Mouse (Mus musculus): Measurements from ENCODE around the gene Gm49378. TPM values are rescaled to one million over a fixed set of nuclear protein-coding genes. Genes with fewer than 3 reads are reported as not detected.

Gene Gm49378
- polyA plus RNA-seq, 1 experiment, result 8.2 TPM

- Histone ChIP-seq H3K4me3 (ENCODE audit: extremely low read depth, insufficient read depth, insufficient read length) (peak overlapping the region; percentile 67), H3K27ac (ENCODE audit: insufficient read depth, low read length) (peak overlapping the region; percentile 30; the same call in 1 of the 2 replicates), H3K27me3 (ENCODE audit: control insufficient read depth, insufficient read depth, low read length) (no peaks in the 10 kb centered on the region), H3K36me3 (ENCODE audit: control insufficient read depth, insufficient read depth, low read length) (peaks cover 13% of the 10 kb centered on the region), H3K4me1 (ENCODE audit: control insufficient read depth, insufficient read depth, insufficient read length) (peaks cover 6% of the 10 kb centered on the region)
- WGBS, result 6% methylated on average over 23 of the region's 23 CpGs
- no peak for DNase-seq (ENCODE audit: low read depth in 1 of 2, low spot score in 2 of 2)
- no peak for TF ChIP-seq POLR2A (IDR thresholded peaks at IDR 0.05; ENCODE audit: low read depth, low read length)
- TF ChIP-seq CTCF (IDR thresholded peaks at IDR 0.05; ENCODE audit: extremely low read depth, insufficient read depth, insufficient read length, insufficient replicate concordance), result no peak
Measured at GRCm38 (mm10) chr14:55634874-55635522, 2.7 kb downstream of the Gm49378 start.

GRCm38 (mm10) chr14:55629312-55629711 lies 8.4 kb downstream of the Gm49378 start:
- 33% methylated on average over 5 of the region's 5 CpGs for WGBS
- no peak overlapping the region for H3K4me3 ChIP-seq (ENCODE audit: extremely low read depth, insufficient read depth, insufficient read length)
- H3K27me3 ChIP-seq (ENCODE audit: control insufficient read depth, insufficient read depth, low read length), result no peaks in the 10 kb centered on the region
- peaks cover 26% of the 10 kb centered on the region for H3K36me3 ChIP-seq (ENCODE audit: control insufficient read depth, insufficient read depth, low read length)
- no peaks in the 10 kb centered on the region for H3K4me1 ChIP-seq (ENCODE audit: control insufficient read depth, insufficient read depth, insufficient read length)
- no peak overlapping the region for H3K27ac ChIP-seq (ENCODE audit: insufficient read depth, low read length)
- no peak for TF ChIP-seq POLR2A (IDR thresholded peaks at IDR 0.05; ENCODE audit: low read depth, low read length)
- TF ChIP-seq CTCF (IDR thresholded peaks at IDR 0.05; ENCODE audit: extremely low read depth, insufficient read depth, insufficient read length, insufficient replicate concordance), result peak; percentile 90; the same call in 1 of the 2 replicates
- peak in 1 of 2 experiments; percentile 68 for DNase-seq (ENCODE audit: low read depth in 1 of 2, low spot score in 2 of 2)

- Histone ChIP-seq H3K27me3 (ENCODE audit: control insufficient read depth, insufficient read depth, low read length) (no peaks in the 10 kb centered on the region), H3K27ac (ENCODE audit: insufficient read depth, low read length) (no peak overlapping the region), H3K36me3 (ENCODE audit: control insufficient read depth, insufficient read depth, low read length) (peaks cover 26% of the 10 kb centered on the region), H3K4me1 (ENCODE audit: control insufficient read depth, insufficient read depth, insufficient read length) (no peaks in the 10 kb centered on the region), H3K4me3 (ENCODE audit: extremely low read depth, insufficient read depth, insufficient read length) (no peak overlapping the region)
- WGBS, result 91% methylated on average over 27 of the region's 27 CpGs
- no peak for DNase-seq (ENCODE audit: low read depth in 1 of 2, low spot score in 2 of 2)
- TF ChIP-seq POLR2A (IDR thresholded peaks at IDR 0.05; ENCODE audit: low read depth, low read length) (no peak), CTCF (IDR thresholded peaks at IDR 0.05; ENCODE audit: extremely low read depth, insufficient read depth, insufficient read length, insufficient replicate concordance) (no peak)
Measured at GRCm38 (mm10) chr14:55628077-55628827, 9.4 kb downstream of the Gm49378 start.

GRCm38 (mm10) chr14:55618486-55619195 lies 19.1 kb downstream of the Gm49378 start:
- TF ChIP-seq CTCF (IDR thresholded peaks at IDR 0.05; ENCODE audit: extremely low read depth, insufficient read depth, insufficient read length, insufficient replicate concordance), result no peak
- no peak for TF ChIP-seq POLR2A (IDR thresholded peaks at IDR 0.05; ENCODE audit: low read depth, low read length)
- H3K4me3 ChIP-seq (ENCODE audit: extremely low read depth, insufficient read depth, insufficient read length), result no peak overlapping the region
- 21% methylated on average over 22 of the region's 22 CpGs for WGBS
- H3K27me3 ChIP-seq (ENCODE audit: control insufficient read depth, insufficient read depth, low read length), result no peaks in the 10 kb centered on the region
- H3K4me1 ChIP-seq (ENCODE audit: control insufficient read depth, insufficient read depth, insufficient read length), result no peaks in the 10 kb centered on the region
- H3K36me3 ChIP-seq (ENCODE audit: control insufficient read depth, insufficient read depth, low read length), result no peaks in the 10 kb centered on the region
- no peak for DNase-seq (ENCODE audit: low read depth in 1 of 2, low spot score in 2 of 2)
- H3K27ac ChIP-seq (ENCODE audit: insufficient read depth, low read length), result no peak overlapping the region

- no peak within 1 kb of the TSS for H3K27ac ChIP-seq (ENCODE audit: insufficient read depth, low read length)
- WGBS, result 35% methylated on average over 14 of the region's 21 CpGs
- H3K36me3 ChIP-seq (ENCODE audit: control insufficient read depth, insufficient read depth, low read length), result no peaks in the 10 kb centered on the region
- no peaks in the 10 kb centered on the region for H3K4me1 ChIP-seq (ENCODE audit: control insufficient read depth, insufficient read depth, insufficient read length)
- no peaks in the 10 kb centered on the region for H3K27me3 ChIP-seq (ENCODE audit: control insufficient read depth, insufficient read depth, low read length)
- no peak for DNase-seq (ENCODE audit: low read depth in 1 of 2, low spot score in 2 of 2)
- TF ChIP-seq POLR2A (IDR thresholded peaks at IDR 0.05; ENCODE audit: low read depth, low read length), result no peak
- no peak for TF ChIP-seq CTCF (IDR thresholded peaks at IDR 0.05; ENCODE audit: extremely low read depth, insufficient read depth, insufficient read length, insufficient replicate concordance)
- no peak within 1 kb of the TSS for H3K4me3 ChIP-seq (ENCODE audit: extremely low read depth, insufficient read depth, insufficient read length)
Measured at GRCm38 (mm10) chr14:55617822-55618221, 19.9 kb downstream of the Gm49378 start, which contains the start of gene Rec8. TSS of gene Rec8 (plus strand) at chr14:55618037.

GRCm38 (mm10) chr14:55616844-55617243 lies 20.9 kb downstream of the Gm49378 start:
- 78% methylated on average over 2 of the region's 2 CpGs for WGBS
- H3K36me3 ChIP-seq (ENCODE audit: control insufficient read depth, insufficient read depth, low read length), result no peaks in the 10 kb centered on the region

More at GRCm38 (mm10) chr14:55616844-55617243, 20.9 kb downstream of the Gm49378 start:
- Histone ChIP-seq H3K27ac (ENCODE audit: insufficient read depth, low read length) (no peak overlapping the region), H3K27me3 (ENCODE audit: control insufficient read depth, insufficient read depth, low read length) (no peaks in the 10 kb centered on the region), H3K4me1 (ENCODE audit: control insufficient read depth, insufficient read depth, insufficient read length) (no peaks in the 10 kb centered on the region), H3K4me3 (ENCODE audit: extremely low read depth, insufficient read depth, insufficient read length) (no peak overlapping the region)
- TF ChIP-seq CTCF (IDR thresholded peaks at IDR 0.05; ENCODE audit: extremely low read depth, insufficient read depth, insufficient read length, insufficient replicate concordance), result no peak
- TF ChIP-seq POLR2A (IDR thresholded peaks at IDR 0.05; ENCODE audit: low read depth, low read length), result no peak
- no peak for DNase-seq (ENCODE audit: low read depth in 1 of 2, low spot score in 2 of 2)
